Mouse (Mus musculus) C2C12 (cell line): ENCODE data around the gene Wdr90. TPM values are rescaled to one million over a fixed set of nuclear protein-coding genes. Genes with fewer than 3 reads are reported as not detected.

ENCODE experiments used
- H3K27me3 ChIP-seq: one replicate; pipeline ENCODE4 v1.6.1; 2011; ENCODE audit not compliant: control insufficient read depth, insufficient read depth, insufficient read length
- H3K36me3 ChIP-seq: one replicate; pipeline ENCODE4 v1.6.1; 2011; ENCODE audit not compliant: control insufficient read depth, insufficient read depth
- H3K4me3 ChIP-seq: one replicate; pipeline ENCODE4 v1.5.1; 2011; ENCODE audit warnings: mild to moderate bottlenecking, control low read depth; ENCODE audit not compliant: poor library complexity, insufficient read depth, severe bottlenecking
- H3K79me2 ChIP-seq: one replicate; pipeline ENCODE4 v1.6.1; 2011; ENCODE audit not compliant: control insufficient read depth, insufficient read depth
- H3K79me3 ChIP-seq: one replicate; pipeline ENCODE4 v1.6.1; 2011; ENCODE audit warnings: low read depth, control low read depth
- H3ac ChIP-seq: one replicate; pipeline ENCODE3; 2011; ENCODE audit warnings: low read depth; ENCODE audit not compliant: control insufficient read depth, insufficient read length
- CEBPB ChIP-seq: IDR thresholded peaks from one replicate; pipeline ENCODE4 v1.6.1; 2011; ENCODE audit warnings: low read depth, mild to moderate bottlenecking, control low read depth, moderate library complexity
- CTCF ChIP-seq: IDR thresholded peaks from one replicate; pipeline ENCODE4 v1.5.1; 2011; ENCODE audit not compliant: control insufficient read depth, insufficient read depth, insufficient read length
- FOSL1 ChIP-seq: IDR thresholded peaks from one replicate; pipeline ENCODE4 v1.8.0; 2011; ENCODE audit warnings: mild to moderate bottlenecking, low read length; ENCODE audit not compliant: poor library complexity, insufficient read depth, severe bottlenecking
- MAX ChIP-seq: IDR thresholded peaks from one replicate; pipeline ENCODE4 v1.6.1; 2011; ENCODE audit warnings: mild to moderate bottlenecking, control low read depth
- MYOD1 ChIP-seq: IDR thresholded peaks from one replicate; pipeline ENCODE4 v1.6.1; 2011; ENCODE audit warnings: low read depth; ENCODE audit not compliant: control insufficient read depth, insufficient read length
- MYOG ChIP-seq: IDR thresholded peaks from one replicate; pipeline ENCODE4 v1.6.1; 2011; ENCODE audit not compliant: control insufficient read depth, insufficient read length; ENCODE audit errors: extremely low read depth
- USF1 ChIP-seq: IDR thresholded peaks from one replicate; pipeline ENCODE4 v1.6.1; 2011; ENCODE audit warnings: low read depth, mild to moderate bottlenecking, control low read depth, moderate library complexity
- polyA plus RNA-seq: library from polyadenylated mRNA; unstranded; fragments of >200 nt; fragmentation: generic; extraction: Trizol; gene quantifications from one replicate; pipeline ENCODE4 v1.2.1, GENCODE M21; 2012; ENCODE audit warnings: missing spikeins

Wdr90 gene
- polyA plus RNA-seq, 1 experiment = 16.7 TPM

DNA sequence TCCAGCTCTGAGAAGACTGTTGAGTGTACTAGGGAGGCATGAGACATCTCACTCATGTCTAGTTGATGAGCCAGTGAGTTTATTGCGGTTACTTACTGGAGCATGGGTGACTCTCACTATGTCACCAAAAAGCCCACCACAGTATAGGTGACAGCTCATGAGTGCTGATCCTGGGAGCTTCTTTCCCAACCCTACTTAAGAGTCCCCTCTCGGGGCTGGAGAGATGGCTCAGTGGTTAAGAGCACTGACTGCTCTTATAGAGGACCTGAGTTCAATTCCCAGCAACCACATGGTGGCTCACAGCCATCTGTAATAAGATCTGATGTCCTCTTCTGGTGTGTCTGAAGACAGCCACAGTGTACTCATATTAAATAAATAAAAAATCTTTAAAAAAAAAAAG lies 8.7 kb upstream of the Wdr90 start:
- TF ChIP-seq CEBPB = no peak
- TF ChIP-seq MYOD1 = no peak
- no peak for TF ChIP-seq MAX
- TF ChIP-seq MYOG = no peak
- no peak for TF ChIP-seq FOSL1
- no peak for TF ChIP-seq USF1
- no peak for TF ChIP-seq CTCF
- Histone ChIP-seq H3ac (no peak overlapping the region), H3K4me3 (no peak overlapping the region), H3K36me3 (no peaks in the 10 kb centered on the region), H3K27me3 (no peaks in the 10 kb centered on the region), H3K79me3 (no peaks in the 10 kb centered on the region), H3K79me2 (peaks cover 9% of the 10 kb centered on the region)

- Histone ChIP-seq H3K79me3 (no peaks in the 10 kb centered on the region), H3K79me2 (peaks cover 9% of the 10 kb centered on the region), H3K27me3 (no peaks in the 10 kb centered on the region), H3K36me3 (no peaks in the 10 kb centered on the region), H3K4me3 (no peak overlapping the region), H3ac (no peak overlapping the region)
- TF ChIP-seq MYOG = no peak
- TF ChIP-seq CEBPB = no peak
- no peak for TF ChIP-seq MAX
- no peak for TF ChIP-seq MYOD1
- no peak for TF ChIP-seq CTCF
- no peak for TF ChIP-seq USF1
- no peak for TF ChIP-seq FOSL1
Observed at GRCm38 (mm10) chr17:25869498-25869897, 8.2 kb upstream of the Wdr90 start.

- H3K36me3 ChIP-seq = no peaks in the 10 kb centered on the region
- no peak for TF ChIP-seq MYOD1
- no peak for TF ChIP-seq USF1
- TF ChIP-seq CTCF = no peak
- no peak for TF ChIP-seq MYOG
- TF ChIP-seq MAX = no peak
- no peak for TF ChIP-seq FOSL1
- no peak for TF ChIP-seq CEBPB
- H3K79me3 ChIP-seq = no peaks in the 10 kb centered on the region
- H3K4me3 ChIP-seq = peak within 1 kb of the TSS; percentile 45
- no peaks in the 10 kb centered on the region for H3K27me3 ChIP-seq
- H3ac ChIP-seq = peak within 1 kb of the TSS; percentile 75
- peaks cover 9% of the 10 kb centered on the region for H3K79me2 ChIP-seq
Observed at GRCm38 (mm10) chr17:25868601-25869191, 7.4 kb upstream of the Wdr90 start, which contains the start of gene Mcrip2. Gene Mcrip2 (minus strand): TSS chr17:25868764.

GRCm38 (mm10) chr17:25867836-25868600 lies 6.7 kb upstream of the Wdr90 start:
- TF ChIP-seq MAX = peak; percentile 33
- no peak for TF ChIP-seq MYOD1
- TF ChIP-seq CEBPB = no peak
- TF ChIP-seq MYOG = no peak
- no peak for TF ChIP-seq CTCF
- no peaks in the 10 kb centered on the region for H3K79me3 ChIP-seq
- peak overlapping the region; percentile 75 for H3ac ChIP-seq
- peaks cover 9% of the 10 kb centered on the region for H3K79me2 ChIP-seq
- no peaks in the 10 kb centered on the region for H3K27me3 ChIP-seq
- peak overlapping the region; percentile 45 for H3K4me3 ChIP-seq
- H3K36me3 ChIP-seq = no peaks in the 10 kb centered on the region

- Histone ChIP-seq H3K79me2 (peaks cover 9% of the 10 kb centered on the region), H3K79me3 (no peaks in the 10 kb centered on the region), H3K27me3 (no peaks in the 10 kb centered on the region), H3ac (peak overlapping the region; percentile 47), H3K36me3 (no peaks in the 10 kb centered on the region), H3K4me3 (peak overlapping the region; percentile 45)
- TF ChIP-seq USF1 (no peak), MYOG (no peak), CTCF (no peak), CEBPB (no peak), MYOD1 (no peak), MAX (no peak), FOSL1 (no peak)
Observed at GRCm38 (mm10) chr17:25867509-25867835, 6.2 kb upstream of the Wdr90 start.
